Mouse (Mus musculus): Measurements from ENCODE around the gene Gp1ba. TPM values are rescaled to one million over a fixed set of nuclear protein-coding genes. Genes with fewer than 3 reads are reported as not detected.
A peak's percentile ranks its signal among the peaks of the same experiment; 100 is the strongest.

Gp1ba gene
- total and polyA plus RNA-seq, 2 experiments from 2014 or later: 0.26 TPM; not detected in 1

DNA sequence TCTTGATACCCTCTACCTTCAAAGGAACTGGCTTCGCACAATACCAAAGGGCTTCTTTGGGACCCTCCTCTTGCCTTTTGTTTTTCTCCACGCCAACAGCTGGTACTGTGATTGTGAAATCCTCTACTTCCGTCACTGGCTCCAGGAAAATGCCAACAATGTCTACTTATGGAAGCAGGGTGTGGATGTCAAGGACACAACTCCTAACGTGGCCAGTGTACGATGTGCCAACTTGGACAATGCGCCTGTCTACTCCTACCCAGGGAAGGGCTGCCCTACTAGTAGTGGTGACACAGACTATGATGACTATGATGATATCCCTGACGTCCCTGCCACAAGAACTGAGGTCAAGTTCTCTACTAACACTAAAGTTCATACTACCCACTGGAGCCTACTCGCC is 1.1 kb downstream of the Gp1ba start:
- no peak for TF ChIP-seq EP300 (IDR thresholded peaks at IDR 0.05; ENCODE audit: low read depth)
- TF ChIP-seq CTCF (IDR thresholded peaks at IDR 0.05; ENCODE audit: low read depth): no peak
- H3K4me1 ChIP-seq (ENCODE audit: control insufficient read depth, insufficient read depth): no peaks in the 10 kb centered on the region
- DNase-seq (ENCODE audit: low spot score): peak; percentile 2
- no peak overlapping the region for H3K4me2 ChIP-seq (ENCODE audit: low read depth, low read length)
- H3K9me3 ChIP-seq (replicated peaks; ENCODE audit: control insufficient read depth, low read length): no peaks in the 10 kb centered on the region
- H3K4me3 ChIP-seq (ENCODE audit: low read depth, low read length): no peak overlapping the region
- H3K27me3 ChIP-seq (ENCODE audit: control insufficient read depth, insufficient read depth, low read length): no peaks in the 10 kb centered on the region
- WGBS: 74% methylated on average over 8 of the region's 8 CpGs
- peaks cover 16% of the 10 kb centered on the region for H3K36me3 ChIP-seq (replicated peaks; ENCODE audit: control insufficient read depth, insufficient read depth, low read length)
- no peak for ATAC-seq (ENCODE audit: insufficient read depth, low read depth)
- H3K27ac ChIP-seq (ENCODE audit: low read depth): no peak overlapping the region
- H3K9ac ChIP-seq (replicated peaks; ENCODE audit: low read depth, low read length): no peak overlapping the region

GRCm38 (mm10) chr11:70641241-70641640 is 2.3 kb downstream of the Gp1ba start:
- ATAC-seq (ENCODE audit: insufficient read depth, low read depth) (no peak), DNase-seq (ENCODE audit: low spot score) (peak; percentile 2)
- 74% methylated on average over 7 of the region's 7 CpGs for WGBS
- Histone ChIP-seq H3K27me3 (ENCODE audit: control insufficient read depth, insufficient read depth, low read length) (no peaks in the 10 kb centered on the region), H3K9me3 (replicated peaks; ENCODE audit: control insufficient read depth, low read length) (no peaks in the 10 kb centered on the region), H3K4me2 (ENCODE audit: low read depth, low read length) (no peak overlapping the region), H3K36me3 (replicated peaks; ENCODE audit: control insufficient read depth, insufficient read depth, low read length) (peaks cover 19% of the 10 kb centered on the region), H3K4me3 (ENCODE audit: low read depth, low read length) (no peak overlapping the region), H3K4me1 (ENCODE audit: control insufficient read depth, insufficient read depth) (peaks cover 8% of the 10 kb centered on the region; the same call in 1 of the 2 replicates), H3K27ac (ENCODE audit: low read depth) (no peak overlapping the region), H3K9ac (replicated peaks; ENCODE audit: low read depth, low read length) (no peak overlapping the region)
- no peak for TF ChIP-seq EP300 (IDR thresholded peaks at IDR 0.05; ENCODE audit: low read depth)
- no peak for TF ChIP-seq CTCF (IDR thresholded peaks at IDR 0.05; ENCODE audit: low read depth)

- ATAC-seq (ENCODE audit: insufficient read depth, low read depth) (no peak), DNase-seq (ENCODE audit: low spot score) (peak; percentile 3)
- TF ChIP-seq EP300 (IDR thresholded peaks at IDR 0.05; ENCODE audit: low read depth): no peak
- TF ChIP-seq CTCF (IDR thresholded peaks at IDR 0.05; ENCODE audit: low read depth): no peak
- peaks cover 19% of the 10 kb centered on the region for H3K36me3 ChIP-seq (replicated peaks; ENCODE audit: control insufficient read depth, insufficient read depth, low read length)
- no peak overlapping the region for H3K9ac ChIP-seq (replicated peaks; ENCODE audit: low read depth, low read length)
- no peaks in the 10 kb centered on the region for H3K9me3 ChIP-seq (replicated peaks; ENCODE audit: control insufficient read depth, low read length)
- H3K4me3 ChIP-seq (ENCODE audit: low read depth, low read length): no peak overlapping the region
- H3K4me1 ChIP-seq (ENCODE audit: control insufficient read depth, insufficient read depth): peaks cover 8% of the 10 kb centered on the region; the same call in 1 of the 2 replicates
- H3K27ac ChIP-seq (ENCODE audit: low read depth): no peak overlapping the region
- H3K27me3 ChIP-seq (ENCODE audit: control insufficient read depth, insufficient read depth, low read length): no peaks in the 10 kb centered on the region
- no peak overlapping the region for H3K4me2 ChIP-seq (ENCODE audit: low read depth, low read length)
- WGBS: 87% methylated on average over 6 of the region's 6 CpGs
Measured at GRCm38 (mm10) chr11:70643051-70643450, 4.1 kb downstream of the Gp1ba start.

- H3K4me2 ChIP-seq (ENCODE audit: low read depth, low read length): no peak overlapping the region
- no peak overlapping the region for H3K4me3 ChIP-seq (ENCODE audit: low read depth, low read length)
- no peak overlapping the region for H3K27ac ChIP-seq (ENCODE audit: low read depth)
- H3K27me3 ChIP-seq (ENCODE audit: control insufficient read depth, insufficient read depth, low read length): no peaks in the 10 kb centered on the region
- H3K4me1 ChIP-seq (ENCODE audit: control insufficient read depth, insufficient read depth): peaks cover 8% of the 10 kb centered on the region; the same call in 1 of the 2 replicates
- no peaks in the 10 kb centered on the region for H3K9me3 ChIP-seq (replicated peaks; ENCODE audit: control insufficient read depth, low read length)
- peaks cover 30% of the 10 kb centered on the region for H3K36me3 ChIP-seq (replicated peaks; ENCODE audit: control insufficient read depth, insufficient read depth, low read length)
- ATAC-seq (ENCODE audit: insufficient read depth, low read depth) (no peak), DNase-seq (ENCODE audit: low spot score) (no peak)
- no peak overlapping the region for H3K9ac ChIP-seq (replicated peaks; ENCODE audit: low read depth, low read length)
- no peak for TF ChIP-seq EP300 (IDR thresholded peaks at IDR 0.05; ENCODE audit: low read depth)
- no peak for TF ChIP-seq CTCF (IDR thresholded peaks at IDR 0.05; ENCODE audit: low read depth)
- WGBS: 86% methylated on average over 8 of the region's 8 CpGs
Measured at GRCm38 (mm10) chr11:70644564-70645103, 5.7 kb downstream of the Gp1ba start.

DNA sequence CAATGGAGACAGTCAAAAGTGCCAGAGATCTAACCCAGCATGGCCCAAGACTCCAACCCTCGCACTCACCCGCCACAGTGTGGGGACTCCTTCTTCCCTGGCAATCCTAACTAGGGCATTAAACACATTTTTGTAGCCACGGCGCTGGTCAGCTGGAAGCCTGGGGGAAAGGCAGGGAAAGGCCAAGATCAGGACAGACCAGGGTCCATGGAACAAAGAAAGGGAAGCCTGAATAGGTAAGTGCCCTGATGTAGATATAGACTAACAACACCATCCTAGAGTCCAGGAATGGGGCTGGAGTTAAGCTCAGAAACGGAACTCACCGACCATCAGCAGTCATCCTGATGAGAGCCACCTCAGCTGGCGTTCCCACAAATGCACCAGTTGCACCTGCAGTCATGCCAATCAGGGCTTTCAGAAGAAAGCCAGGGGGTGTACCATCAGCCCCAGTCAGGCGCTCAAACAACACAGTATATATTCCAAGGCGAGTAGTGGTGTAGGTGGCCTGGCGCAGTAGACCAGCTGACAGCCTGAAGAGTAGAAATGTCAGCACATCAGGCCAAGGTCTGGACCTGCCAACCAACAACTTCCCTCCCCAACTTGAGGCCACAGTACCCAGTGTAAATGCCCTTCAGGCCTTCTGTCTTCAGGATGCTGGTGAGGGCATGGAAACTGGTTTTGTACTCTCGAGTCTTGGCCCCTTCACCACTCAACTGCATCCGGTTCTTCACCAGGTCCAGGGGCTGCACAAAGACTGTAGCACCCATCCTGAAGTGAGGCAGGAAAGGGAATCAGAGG is 6.7 kb downstream of the Gp1ba start:
- H3K27ac ChIP-seq (ENCODE audit: low read depth): peak overlapping the region; percentile 87
- H3K9me3 ChIP-seq (replicated peaks; ENCODE audit: control insufficient read depth, low read length): no peaks in the 10 kb centered on the region
- WGBS: 61% methylated on average over 12 of the region's 12 CpGs
- peaks cover 8% of the 10 kb centered on the region; the same call in 1 of the 2 replicates for H3K4me1 ChIP-seq (ENCODE audit: control insufficient read depth, insufficient read depth)
- H3K4me3 ChIP-seq (ENCODE audit: low read depth, low read length): peak overlapping the region; percentile 80
- TF ChIP-seq EP300 (IDR thresholded peaks at IDR 0.05; ENCODE audit: low read depth) (no peak), CTCF (IDR thresholded peaks at IDR 0.05; ENCODE audit: low read depth) (no peak)
- peak overlapping the region; percentile 78 for H3K4me2 ChIP-seq (ENCODE audit: low read depth, low read length)
- H3K27me3 ChIP-seq (ENCODE audit: control insufficient read depth, insufficient read depth, low read length): no peaks in the 10 kb centered on the region
- peak overlapping the region; percentile 77 for H3K9ac ChIP-seq (replicated peaks; ENCODE audit: low read depth, low read length)
- peaks cover 39% of the 10 kb centered on the region for H3K36me3 ChIP-seq (replicated peaks; ENCODE audit: control insufficient read depth, insufficient read depth, low read length)
- ATAC-seq (ENCODE audit: insufficient read depth, low read depth): no peak; the same call in 1 of the 2 replicates
- DNase-seq (ENCODE audit: low spot score): peak; percentile 42

Data from heart, postnatal 0 days (tissue).